Mouse (Mus musculus): ENCODE measurements around the gene Ucp3. TPM values are rescaled to one million over a fixed set of nuclear protein-coding genes. Genes with fewer than 3 reads are reported as not detected.

The Ucp3 gene
- polyA plus RNA-seq, 1 experiment from 2014 or later = not detected

DNA sequence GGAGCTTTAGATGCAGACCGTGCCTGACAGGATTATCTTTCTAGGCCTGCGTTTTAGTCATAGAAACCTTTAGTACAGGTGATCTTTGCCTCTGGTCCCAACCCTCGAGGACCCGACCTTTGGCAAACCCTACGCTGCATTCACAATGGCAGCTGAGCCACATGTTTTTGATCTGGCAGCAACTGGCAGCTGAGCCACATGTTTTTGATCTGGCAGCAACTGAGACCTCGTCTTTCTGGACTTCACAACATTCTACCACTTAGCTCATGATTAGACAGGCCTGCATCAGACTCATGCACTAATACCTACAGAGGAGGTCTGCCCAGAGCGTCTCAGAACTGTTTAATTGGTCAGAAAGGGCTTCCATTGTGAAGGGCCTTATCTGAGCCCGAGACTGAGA is 22.3 kb downstream of the Ucp3 start:
- peak overlapping the region; percentile 85 for H3K27ac ChIP-seq (ENCODE audit: low read length)
- no peak overlapping the region for H3K4me3 ChIP-seq (ENCODE audit: low read depth, low read length)
- peak overlapping the region; percentile 18; the same call in 1 of the 2 replicates for H3K9ac ChIP-seq (ENCODE audit: low read depth, low read length)
- H3K36me3 ChIP-seq (ENCODE audit: control insufficient read depth, insufficient read depth, low read length) = no peaks in the 10 kb centered on the region
- no peaks in the 10 kb centered on the region for H3K9me3 ChIP-seq (replicated peaks; ENCODE audit: control insufficient read depth, low read length, poor library complexity, severe bottlenecking)
- peak overlapping the region; percentile 27; the same call in 1 of the 2 replicates for H3K4me2 ChIP-seq (ENCODE audit: low read length)
- no peaks in the 10 kb centered on the region for H3K27me3 ChIP-seq (ENCODE audit: control insufficient read depth, insufficient read depth, low read depth, low read length)
- ATAC-seq = no peak; the same call in 1 of the 2 replicates
- H3K4me1 ChIP-seq (ENCODE audit: control insufficient read depth, insufficient read depth, low read length) = peaks cover 21% of the 10 kb centered on the region
- WGBS = 25% methylated on average over 8 of the region's 8 CpGs

- peak overlapping the region; percentile 18 for H3K9ac ChIP-seq (ENCODE audit: low read depth, low read length)
Measured at GRCm38 (mm10) chr7:100495581-100496251, 22.9 kb downstream of the Ucp3 start.

DNA sequence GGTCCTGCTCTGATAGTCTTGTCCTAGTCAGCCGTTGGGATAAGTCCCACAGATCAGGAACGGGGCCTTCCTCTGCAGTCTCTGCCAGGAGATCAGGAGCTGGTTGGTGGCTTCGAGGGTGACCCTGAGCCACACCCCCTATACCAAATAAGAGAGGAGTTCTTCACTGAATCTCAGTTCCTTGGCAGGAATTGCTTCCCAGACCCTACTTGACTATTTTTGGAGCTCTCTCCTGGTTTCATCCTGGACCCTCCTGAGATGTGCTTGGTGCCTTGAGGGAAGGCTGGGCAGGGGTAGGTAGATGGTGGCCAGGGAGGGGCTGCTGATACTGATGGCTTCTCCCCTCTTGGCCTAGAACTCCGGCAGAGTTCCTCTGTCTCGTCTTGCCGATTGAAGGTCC is 23.6 kb downstream of the Ucp3 start:
- peak overlapping the region; percentile 8 for H3K9ac ChIP-seq (ENCODE audit: low read depth, low read length)
- peak overlapping the region; percentile 85 for H3K27ac ChIP-seq (ENCODE audit: low read length)

More at GRCm38 (mm10) chr7:100495581-100496251, 22.9 kb downstream of the Ucp3 start:
- H3K4me1 ChIP-seq (ENCODE audit: control insufficient read depth, insufficient read depth, low read length) = peaks cover 21% of the 10 kb centered on the region
- no peaks in the 10 kb centered on the region for H3K27me3 ChIP-seq (ENCODE audit: control insufficient read depth, insufficient read depth, low read depth, low read length)
- H3K4me2 ChIP-seq (ENCODE audit: low read length) = peak overlapping the region; percentile 27
- no peaks in the 10 kb centered on the region for H3K9me3 ChIP-seq (replicated peaks; ENCODE audit: control insufficient read depth, low read length, poor library complexity, severe bottlenecking)
- ATAC-seq = peak; percentile 90
- 30% methylated on average over 11 of the region's 11 CpGs for WGBS
- H3K36me3 ChIP-seq (ENCODE audit: control insufficient read depth, insufficient read depth, low read length) = no peaks in the 10 kb centered on the region
- H3K4me3 ChIP-seq (ENCODE audit: low read depth, low read length) = no peak overlapping the region
- H3K27ac ChIP-seq (ENCODE audit: low read length) = peak overlapping the region; percentile 85

GRCm38 (mm10) chr7:100496791-100497190 is 24.0 kb downstream of the Ucp3 start:
- no peaks in the 10 kb centered on the region for H3K36me3 ChIP-seq (ENCODE audit: control insufficient read depth, insufficient read depth, low read length)
- H3K27me3 ChIP-seq (ENCODE audit: control insufficient read depth, insufficient read depth, low read depth, low read length) = no peaks in the 10 kb centered on the region
- peaks cover 21% of the 10 kb centered on the region for H3K4me1 ChIP-seq (ENCODE audit: control insufficient read depth, insufficient read depth, low read length)
- H3K9ac ChIP-seq (ENCODE audit: low read depth, low read length) = no peak overlapping the region
- no peaks in the 10 kb centered on the region for H3K9me3 ChIP-seq (replicated peaks; ENCODE audit: control insufficient read depth, low read length, poor library complexity, severe bottlenecking)
- H3K27ac ChIP-seq (ENCODE audit: low read length) = no peak overlapping the region; the same call in 1 of the 2 replicates
- no peak overlapping the region for H3K4me2 ChIP-seq (ENCODE audit: low read length)
- ATAC-seq = no peak
- WGBS = 99% methylated on average over 9 of the region's 9 CpGs
- H3K4me3 ChIP-seq (ENCODE audit: low read depth, low read length) = no peak overlapping the region

More for the DNA sequence above, 23.6 kb downstream of the Ucp3 start:
- 84% methylated on average over 6 of the region's 6 CpGs for WGBS
- no peak overlapping the region for H3K4me3 ChIP-seq (ENCODE audit: low read depth, low read length)
- no peak for ATAC-seq
- H3K4me2 ChIP-seq (ENCODE audit: low read length) = peak overlapping the region; percentile 27; the same call in 1 of the 2 replicates
- no peaks in the 10 kb centered on the region for H3K27me3 ChIP-seq (ENCODE audit: control insufficient read depth, insufficient read depth, low read depth, low read length)
- no peaks in the 10 kb centered on the region for H3K9me3 ChIP-seq (replicated peaks; ENCODE audit: control insufficient read depth, low read length, poor library complexity, severe bottlenecking)
- H3K36me3 ChIP-seq (ENCODE audit: control insufficient read depth, insufficient read depth, low read length) = no peaks in the 10 kb centered on the region
- peaks cover 21% of the 10 kb centered on the region for H3K4me1 ChIP-seq (ENCODE audit: control insufficient read depth, insufficient read depth, low read length)

DNA sequence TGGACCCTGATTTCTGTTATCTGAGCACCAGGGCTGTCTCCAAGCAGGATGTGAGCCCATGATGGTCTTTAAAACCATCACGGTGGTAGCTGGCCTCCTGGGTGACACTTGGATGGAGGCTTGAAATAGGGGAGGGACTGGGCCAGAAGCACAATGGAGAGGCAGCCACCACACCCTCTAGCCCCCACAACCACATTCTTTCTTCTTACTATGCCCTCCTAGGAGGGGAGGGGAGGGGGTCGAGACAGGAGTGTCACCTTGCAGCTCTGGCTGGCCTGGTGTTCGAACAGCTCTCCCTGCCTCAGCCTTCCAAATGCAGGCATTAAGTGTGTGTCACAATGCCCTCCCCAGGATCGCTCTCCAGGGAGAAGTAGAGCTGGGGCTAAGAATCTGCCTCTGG is 24.6 kb downstream of the Ucp3 start:
- Histone ChIP-seq H3K4me3 (ENCODE audit: low read depth, low read length) (no peak overlapping the region), H3K27ac (ENCODE audit: low read length) (no peak overlapping the region), H3K36me3 (ENCODE audit: control insufficient read depth, insufficient read depth, low read length) (no peaks in the 10 kb centered on the region), H3K9ac (ENCODE audit: low read depth, low read length) (no peak overlapping the region), H3K4me1 (ENCODE audit: control insufficient read depth, insufficient read depth, low read length) (peaks cover 21% of the 10 kb centered on the region), H3K27me3 (ENCODE audit: control insufficient read depth, insufficient read depth, low read depth, low read length) (no peaks in the 10 kb centered on the region), H3K4me2 (ENCODE audit: low read length) (no peak overlapping the region), H3K9me3 (replicated peaks; ENCODE audit: control insufficient read depth, low read length, poor library complexity, severe bottlenecking) (no peaks in the 10 kb centered on the region)
- ATAC-seq = no peak
- WGBS = 90% methylated on average over 4 of the region's 4 CpGs

GRCm38 (mm10) chr7:100497982-100498381 is 25.2 kb downstream of the Ucp3 start:
- Histone ChIP-seq H3K4me1 (ENCODE audit: control insufficient read depth, insufficient read depth, low read length) (peaks cover 21% of the 10 kb centered on the region), H3K4me3 (ENCODE audit: low read depth, low read length) (no peak overlapping the region), H3K27ac (ENCODE audit: low read length) (no peak overlapping the region), H3K4me2 (ENCODE audit: low read length) (no peak overlapping the region), H3K9ac (ENCODE audit: low read depth, low read length) (no peak overlapping the region), H3K36me3 (ENCODE audit: control insufficient read depth, insufficient read depth, low read length) (no peaks in the 10 kb centered on the region), H3K27me3 (ENCODE audit: control insufficient read depth, insufficient read depth, low read depth, low read length) (no peaks in the 10 kb centered on the region), H3K9me3 (replicated peaks; ENCODE audit: control insufficient read depth, low read length, poor library complexity, severe bottlenecking) (no peaks in the 10 kb centered on the region)
- 93% methylated on average over 13 of the region's 13 CpGs for WGBS
- ATAC-seq = no peak

GRCm38 (mm10) chr7:100499465-100499864 is 26.7 kb downstream of the Ucp3 start:
- no peak overlapping the region for H3K4me3 ChIP-seq (ENCODE audit: low read depth, low read length)
- H3K27ac ChIP-seq (ENCODE audit: low read length) = no peak overlapping the region
- peaks cover 15% of the 10 kb centered on the region for H3K4me1 ChIP-seq (ENCODE audit: control insufficient read depth, insufficient read depth, low read length)
- no peak for ATAC-seq
- no peak overlapping the region for H3K9ac ChIP-seq (ENCODE audit: low read depth, low read length)
- no peaks in the 10 kb centered on the region for H3K9me3 ChIP-seq (replicated peaks; ENCODE audit: control insufficient read depth, low read length, poor library complexity, severe bottlenecking)
- no peak overlapping the region for H3K4me2 ChIP-seq (ENCODE audit: low read length)
- H3K36me3 ChIP-seq (ENCODE audit: control insufficient read depth, insufficient read depth, low read length) = no peaks in the 10 kb centered on the region
- no peaks in the 10 kb centered on the region for H3K27me3 ChIP-seq (ENCODE audit: control insufficient read depth, insufficient read depth, low read depth, low read length)

DNA sequence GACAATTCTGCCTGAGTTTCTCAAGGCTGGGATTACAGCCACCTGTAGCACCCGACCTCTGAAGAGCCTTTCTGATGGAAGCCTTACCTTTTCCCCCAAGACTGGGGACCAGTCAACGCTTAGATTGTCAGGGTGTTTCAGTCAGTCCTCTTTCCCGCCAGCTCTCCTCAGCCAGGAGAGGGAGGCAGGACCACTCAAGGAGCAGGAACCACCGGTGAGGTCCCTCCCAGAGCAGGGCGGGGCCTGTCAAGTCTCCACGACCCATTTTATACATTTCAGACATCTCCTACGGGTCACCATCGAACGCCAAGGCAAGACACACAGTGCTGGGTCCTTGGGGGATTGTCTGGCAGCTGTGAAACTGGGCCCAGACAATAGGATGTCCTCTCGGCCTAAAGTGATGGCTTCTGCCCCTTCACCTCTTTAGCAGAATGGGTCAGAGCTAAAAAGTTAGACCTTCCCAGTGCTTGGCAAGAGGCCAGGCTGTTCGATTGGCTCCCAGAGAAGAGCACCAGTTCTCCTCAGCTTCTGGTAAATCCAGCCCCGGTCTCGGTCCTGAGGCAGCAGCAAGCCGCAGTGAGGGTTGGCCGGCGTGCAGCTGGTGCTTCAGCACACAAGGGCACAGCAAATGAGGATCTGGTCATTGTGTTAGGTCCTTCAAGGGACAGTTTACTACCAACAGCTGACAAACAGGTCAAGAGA is 27.6 kb downstream of the Ucp3 start:
- 75% methylated on average over 16 of the region's 16 CpGs for WGBS
- H3K4me2 ChIP-seq (ENCODE audit: low read length) = no peak overlapping the region
- no peak overlapping the region for H3K9ac ChIP-seq (ENCODE audit: low read depth, low read length)
- H3K4me1 ChIP-seq (ENCODE audit: control insufficient read depth, insufficient read depth, low read length) = peaks cover 10% of the 10 kb centered on the region
- H3K27me3 ChIP-seq (ENCODE audit: control insufficient read depth, insufficient read depth, low read depth, low read length) = no peaks in the 10 kb centered on the region
- H3K27ac ChIP-seq (ENCODE audit: low read length) = no peak overlapping the region
- H3K4me3 ChIP-seq (ENCODE audit: low read depth, low read length) = no peak overlapping the region
- ATAC-seq = no peak
- H3K36me3 ChIP-seq (ENCODE audit: control insufficient read depth, insufficient read depth, low read length) = no peaks in the 10 kb centered on the region
- H3K9me3 ChIP-seq (replicated peaks; ENCODE audit: control insufficient read depth, low read length, poor library complexity, severe bottlenecking) = no peaks in the 10 kb centered on the region
